Mouse (Mus musculus): ENCODE measurements around the gene Dirc2. TPM values are rescaled to one million over a fixed set of nuclear protein-coding genes. Genes with fewer than 3 reads are reported as not detected.

Dirc2 gene
- polyA plus RNA-seq, 1 experiment from 2014 or later: 17.0 TPM

GRCm38 (mm10) chr16:35681327-35682108 is 87.6 kb downstream of the Dirc2 start:
- ATAC-seq (ENCODE audit: insufficient number of reproducible peaks, insufficient read depth, low FRiP score, low TSS enrichment, low read depth): no peak
- Histone ChIP-seq H3K27me3 (no peaks in the 10 kb centered on the region), H3K9me3 (no peaks in the 10 kb centered on the region), H3K9ac (replicated peaks) (no peak overlapping the region), H3K4me2 (no peak overlapping the region), H3K4me3 (replicated peaks) (no peak overlapping the region), H3K36me3 (no peaks in the 10 kb centered on the region), H3K4me1 (replicated peaks) (no peaks in the 10 kb centered on the region; the same call in 1 of the 2 replicates), H3K27ac (no peak overlapping the region)
- 58% methylated on average over 17 of the region's 17 CpGs for WGBS

GRCm38 (mm10) chr16:35678476-35678875 is 90.7 kb downstream of the Dirc2 start:
- Histone ChIP-seq H3K36me3 (no peaks in the 10 kb centered on the region), H3K4me1 (replicated peaks) (no peaks in the 10 kb centered on the region; the same call in 1 of the 2 replicates), H3K4me3 (replicated peaks) (no peak overlapping the region), H3K27me3 (no peaks in the 10 kb centered on the region), H3K9me3 (no peaks in the 10 kb centered on the region), H3K27ac (no peak overlapping the region), H3K9ac (replicated peaks) (no peak overlapping the region), H3K4me2 (no peak overlapping the region)
- 40% methylated on average over 3 of the region's 3 CpGs for WGBS
- ATAC-seq (ENCODE audit: insufficient number of reproducible peaks, insufficient read depth, low FRiP score, low TSS enrichment, low read depth): no peak

- 75% methylated on average over 8 of the region's 8 CpGs for WGBS
- H3K4me3 ChIP-seq (replicated peaks): no peak overlapping the region
- H3K4me2 ChIP-seq: no peak overlapping the region
- no peaks in the 10 kb centered on the region; the same call in 1 of the 2 replicates for H3K4me1 ChIP-seq (replicated peaks)
- H3K9me3 ChIP-seq: no peaks in the 10 kb centered on the region
- no peak for ATAC-seq (ENCODE audit: insufficient number of reproducible peaks, insufficient read depth, low FRiP score, low TSS enrichment, low read depth)
- H3K27me3 ChIP-seq: no peaks in the 10 kb centered on the region
- H3K27ac ChIP-seq: no peak overlapping the region
- no peak overlapping the region for H3K9ac ChIP-seq (replicated peaks)
- H3K36me3 ChIP-seq: no peaks in the 10 kb centered on the region
Observed at GRCm38 (mm10) chr16:35677511-35678113, 91.5 kb downstream of the Dirc2 start.

GRCm38 (mm10) chr16:35664847-35665246 is 104.3 kb downstream of the Dirc2 start:
- Histone ChIP-seq H3K4me3 (replicated peaks) (no peak overlapping the region), H3K9ac (replicated peaks) (no peak overlapping the region), H3K4me2 (no peak overlapping the region), H3K27ac (no peak overlapping the region), H3K36me3 (peaks cover 5% of the 10 kb centered on the region; the same call in 1 of the 2 replicates), H3K4me1 (replicated peaks) (peaks cover 7% of the 10 kb centered on the region; the same call in 1 of the 2 replicates), H3K9me3 (no peaks in the 10 kb centered on the region), H3K27me3 (peaks cover 34% of the 10 kb centered on the region)
- WGBS: 74% methylated on average over 4 of the region's 4 CpGs
- no peak for ATAC-seq (ENCODE audit: insufficient number of reproducible peaks, insufficient read depth, low FRiP score, low TSS enrichment, low read depth)

- peaks cover 43% of the 10 kb centered on the region for H3K27me3 ChIP-seq
- ATAC-seq (ENCODE audit: insufficient number of reproducible peaks, insufficient read depth, low FRiP score, low TSS enrichment, low read depth): no peak
- 94% methylated on average over 9 of the region's 9 CpGs for WGBS
- H3K36me3 ChIP-seq: peaks cover 5% of the 10 kb centered on the region; the same call in 1 of the 2 replicates
- H3K4me2 ChIP-seq: no peak overlapping the region
- no peak overlapping the region for H3K27ac ChIP-seq
- H3K4me1 ChIP-seq (replicated peaks): peaks cover 11% of the 10 kb centered on the region; the same call in 1 of the 2 replicates
- no peak overlapping the region for H3K9ac ChIP-seq (replicated peaks)
- H3K9me3 ChIP-seq: no peaks in the 10 kb centered on the region
- no peak overlapping the region for H3K4me3 ChIP-seq (replicated peaks)
Observed at GRCm38 (mm10) chr16:35663831-35664414, 105.2 kb downstream of the Dirc2 start.

GRCm38 (mm10) chr16:35660222-35660621 is 108.9 kb downstream of the Dirc2 start:
- H3K9me3 ChIP-seq: no peaks in the 10 kb centered on the region
- H3K4me3 ChIP-seq (replicated peaks): peak overlapping the region; percentile 42
- peak overlapping the region; percentile 69 for H3K4me2 ChIP-seq
- H3K36me3 ChIP-seq: peaks cover 5% of the 10 kb centered on the region; the same call in 1 of the 2 replicates
- WGBS: 5% methylated on average over 36 of the region's 36 CpGs
- no peak for ATAC-seq (ENCODE audit: insufficient number of reproducible peaks, insufficient read depth, low FRiP score, low TSS enrichment, low read depth)
- H3K27me3 ChIP-seq: peaks cover 63% of the 10 kb centered on the region
- peaks cover 11% of the 10 kb centered on the region; the same call in 1 of the 2 replicates for H3K4me1 ChIP-seq (replicated peaks)
- no peak overlapping the region for H3K27ac ChIP-seq
- peak overlapping the region; percentile 57 for H3K9ac ChIP-seq (replicated peaks)

- Histone ChIP-seq H3K9ac (replicated peaks) (no peak overlapping the region), H3K9me3 (no peaks in the 10 kb centered on the region), H3K4me3 (replicated peaks) (no peak overlapping the region), H3K27me3 (peaks cover 20% of the 10 kb centered on the region), H3K4me1 (replicated peaks) (no peaks in the 10 kb centered on the region), H3K4me2 (no peak overlapping the region), H3K36me3 (no peaks in the 10 kb centered on the region), H3K27ac (no peak overlapping the region)
- no peak for ATAC-seq (ENCODE audit: insufficient number of reproducible peaks, insufficient read depth, low FRiP score, low TSS enrichment, low read depth)
- 76% methylated on average over 5 of the region's 5 CpGs for WGBS
Observed at GRCm38 (mm10) chr16:35653951-35654350, 115.2 kb downstream of the Dirc2 start.

GRCm38 (mm10) chr16:35652706-35653105 is 116.5 kb downstream of the Dirc2 start:
- no peaks in the 10 kb centered on the region for H3K4me1 ChIP-seq (replicated peaks)
- 88% methylated on average over 3 of the region's 3 CpGs for WGBS
- H3K4me2 ChIP-seq: no peak overlapping the region
- no peak overlapping the region for H3K9ac ChIP-seq (replicated peaks)
- ATAC-seq (ENCODE audit: insufficient number of reproducible peaks, insufficient read depth, low FRiP score, low TSS enrichment, low read depth): no peak
- H3K36me3 ChIP-seq: no peaks in the 10 kb centered on the region
- H3K4me3 ChIP-seq (replicated peaks): no peak overlapping the region
- no peak overlapping the region for H3K27ac ChIP-seq
- no peaks in the 10 kb centered on the region for H3K9me3 ChIP-seq
- H3K27me3 ChIP-seq: peaks cover 8% of the 10 kb centered on the region; the same call in 1 of the 2 replicates

- peaks cover 3% of the 10 kb centered on the region; the same call in 1 of the 2 replicates for H3K27me3 ChIP-seq
- no peak overlapping the region for H3K9ac ChIP-seq (replicated peaks)
- H3K4me3 ChIP-seq (replicated peaks): no peak overlapping the region
- ATAC-seq (ENCODE audit: insufficient number of reproducible peaks, insufficient read depth, low FRiP score, low TSS enrichment, low read depth): no peak
- H3K4me2 ChIP-seq: no peak overlapping the region
- no peaks in the 10 kb centered on the region for H3K4me1 ChIP-seq (replicated peaks)
- no peak overlapping the region for H3K27ac ChIP-seq
- no peaks in the 10 kb centered on the region for H3K36me3 ChIP-seq
- H3K9me3 ChIP-seq: no peaks in the 10 kb centered on the region
- WGBS: 44% methylated on average over 6 of the region's 6 CpGs
Observed at GRCm38 (mm10) chr16:35652206-35652605, 117.0 kb downstream of the Dirc2 start.

- H3K9ac ChIP-seq (replicated peaks): no peak overlapping the region
- no peaks in the 10 kb centered on the region for H3K36me3 ChIP-seq
- no peak for ATAC-seq (ENCODE audit: insufficient number of reproducible peaks, insufficient read depth, low FRiP score, low TSS enrichment, low read depth)
- no peak overlapping the region for H3K4me3 ChIP-seq (replicated peaks)
- no peaks in the 10 kb centered on the region for H3K9me3 ChIP-seq
- H3K4me2 ChIP-seq: no peak overlapping the region
- H3K4me1 ChIP-seq (replicated peaks): no peaks in the 10 kb centered on the region
- no peak overlapping the region for H3K27ac ChIP-seq
- 84% methylated on average over 4 of the region's 4 CpGs for WGBS
- H3K27me3 ChIP-seq: peaks cover 5% of the 10 kb centered on the region; the same call in 1 of the 2 replicates
Observed at GRCm38 (mm10) chr16:35648862-35649261, 120.3 kb downstream of the Dirc2 start.
